Mouse (Mus musculus) mature B cell (primary cell): ENCODE measurements around the gene Olfr943.

ENCODE experiments used
- in situ Hi-C: fragments of 300-500 bp; cut with MboI; formaldehyde crosslinking; loops from 2 replicates; pipeline ENCODE4 v1.14.3; 2019

Olfr943 gene

DNA sequence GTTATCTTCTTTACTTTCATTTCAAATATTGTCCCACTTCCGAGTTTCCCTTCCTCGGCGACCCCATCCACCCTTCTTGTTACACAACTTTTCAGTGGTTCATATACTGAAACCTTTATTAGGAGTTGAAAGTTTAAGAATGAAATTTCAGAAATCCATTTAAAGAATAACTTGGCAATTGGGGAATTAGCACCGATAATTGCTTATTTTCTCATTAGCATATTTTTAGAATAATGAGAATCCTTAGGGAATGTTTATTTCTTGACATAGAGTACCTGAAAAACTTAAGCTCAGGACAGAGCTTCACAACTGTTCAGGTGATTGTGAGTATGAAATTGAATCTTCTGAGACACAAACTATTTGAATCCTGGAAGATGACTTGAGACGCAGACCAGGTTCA lies at the start of gene Olfr943:
Gene Olfr943 (plus strand): TSS at position 301 of the 400 bp plus-strand sequence.
- in situ Hi-C loops, result no loop called here

DNA sequence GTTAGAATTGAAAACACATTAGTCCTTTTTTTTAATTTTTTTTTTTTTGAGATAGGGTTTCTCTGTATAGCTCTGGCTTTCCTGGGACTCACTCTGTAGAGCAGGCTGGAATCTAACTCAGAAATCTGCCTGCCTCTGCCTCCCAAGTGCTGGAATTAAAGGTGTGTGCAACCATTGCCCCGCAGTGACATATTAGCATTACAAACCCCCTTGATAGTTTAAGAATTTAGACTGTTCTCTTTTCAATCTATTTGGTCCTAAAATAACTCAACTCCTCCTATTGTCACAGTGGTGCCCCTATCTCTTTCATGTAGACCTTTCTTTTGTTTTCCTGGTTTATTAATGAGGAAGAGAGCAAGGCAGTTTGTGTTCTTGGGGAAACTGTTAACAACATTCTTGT lies 38.8 kb upstream of the Olfr943 start:
- in situ Hi-C loops, result no loop called here

DNA sequence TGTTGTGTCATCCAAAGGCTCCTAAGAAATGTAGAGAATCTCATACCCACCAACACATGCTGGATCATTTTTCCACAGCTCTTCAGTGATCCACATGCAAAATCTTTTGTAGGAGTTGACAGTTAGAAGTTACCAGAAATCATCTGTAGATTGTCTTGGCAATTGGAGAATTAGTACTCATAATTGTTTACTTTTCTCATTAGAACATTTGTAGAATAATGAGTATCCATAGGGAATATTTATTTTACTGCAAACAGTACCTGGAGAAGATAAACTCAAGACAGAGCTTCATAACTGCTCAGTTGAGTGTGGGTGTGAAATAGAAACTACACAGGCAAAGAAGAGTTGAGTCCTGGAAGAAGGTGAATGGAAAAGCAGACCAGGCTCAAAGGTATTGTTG lies 38.3 kb upstream of the Olfr943 start, which contains the start of gene Olfr27:
Gene Olfr27 (plus strand): TSS at position 301 of the 400 bp plus-strand sequence.
- in situ Hi-C loops, result no loop called here

DNA sequence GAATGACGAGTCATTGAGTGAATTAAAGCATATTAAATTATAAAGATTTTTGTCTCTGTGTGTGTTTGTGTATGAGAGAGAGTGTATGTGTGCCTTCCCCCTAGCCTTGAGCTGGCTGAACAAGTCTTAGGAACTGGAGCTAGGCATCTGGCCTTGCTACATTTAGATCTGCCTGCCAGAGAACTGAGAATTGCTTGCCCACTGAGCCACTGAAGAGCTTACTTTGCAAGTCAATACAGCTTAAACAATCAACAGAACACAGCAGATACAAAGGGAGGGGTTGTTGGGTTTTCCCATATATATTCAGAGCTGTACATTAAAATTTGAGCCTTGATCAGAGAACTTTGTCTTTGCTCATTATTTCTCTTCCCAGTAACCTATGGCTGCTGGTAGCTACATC lies 13.7 kb upstream of the Olfr943 start:
- in situ Hi-C loops, result no loop called here

DNA sequence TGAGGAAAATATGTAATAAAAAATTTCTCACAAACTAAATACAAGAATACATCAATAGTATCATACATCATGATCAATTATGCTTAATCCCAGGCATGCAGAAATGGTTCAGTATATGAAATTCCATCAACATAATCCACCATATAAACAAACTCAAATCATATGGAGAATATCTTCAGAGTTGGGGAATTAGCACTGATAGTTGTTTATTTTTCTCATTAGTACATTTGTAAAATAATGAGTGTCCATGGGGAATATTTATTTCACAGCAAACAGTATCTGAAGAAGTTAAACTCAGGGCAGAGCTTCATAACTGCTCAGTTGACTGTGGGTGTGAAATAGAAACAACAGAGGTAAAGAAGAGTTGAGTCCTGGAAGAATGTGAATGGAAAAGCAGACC lies 35.5 kb downstream of the Olfr943 start, which contains the start of gene Olfr944:
Gene Olfr944 (plus strand): TSS at position 301 of the 400 bp plus-strand sequence.
- in situ Hi-C loops, result no loop called here
